In genomic region chr11:3452769-3453168, GRCm38 (mm10) we compare ENCODE assay signal across 8 mouse cellular contexts. TPM values are rescaled to one million over a fixed set of nuclear protein-coding genes. Genes with fewer than 3 reads are reported as not detected.
DNase-seq lines count a peak whose midpoint lies in the region; ATAC-seq and TF ChIP-seq lines count a peak whose summit lies in the region.

No protein-coding gene starts in this region.

- H3K4me3 ChIP-seq in intestine, postnatal 0 days (ENCODE audit: low read depth, low read length): peak overlapping the region; percentile 94
- H3K4me3 ChIP-seq in liver, embryonic 13.5 days (replicated peaks): peak overlapping the region; percentile 88
- H3K4me3 ChIP-seq in neural tube, embryonic 14.5 days (ENCODE audit: low read depth, low read length): peak overlapping the region; percentile 88

- H3K9ac ChIP-seq in intestine, postnatal 0 days (ENCODE audit: low read depth, low read length): peak overlapping the region; percentile 85
- peak overlapping the region; percentile 76 for H3K9ac ChIP-seq in liver, embryonic 13.5 days
- peak overlapping the region; percentile 93 for H3K9ac ChIP-seq in neural tube, embryonic 14.5 days (replicated peaks; ENCODE audit: low read depth, low read length)

- no peaks in the 10 kb centered on the region for H3K27me3 ChIP-seq in intestine, postnatal 0 days (replicated peaks; ENCODE audit: control insufficient read depth, insufficient read depth, low read length)
- no peaks in the 10 kb centered on the region for H3K27me3 ChIP-seq in liver, embryonic 13.5 days
- H3K27me3 ChIP-seq in neural tube, embryonic 14.5 days (ENCODE audit: control insufficient read depth, insufficient read depth, low read length): no peaks in the 10 kb centered on the region

- H3K9me3 ChIP-seq in intestine, postnatal 0 days (ENCODE audit: control insufficient read depth): no peaks in the 10 kb centered on the region
- no peaks in the 10 kb centered on the region for H3K9me3 ChIP-seq in liver, embryonic 13.5 days (replicated peaks)
- H3K9me3 ChIP-seq in neural tube, embryonic 14.5 days (ENCODE audit: control insufficient read depth, low read length): no peaks in the 10 kb centered on the region

- ATAC-seq in erythroblast, adult 5-6 weeks (replicated peaks; ENCODE audit: low FRiP score, poor library complexity, severe bottlenecking): peak; percentile 18; the same call in 1 of the 2 replicates
- ATAC-seq in intestine, postnatal 0 days: peak; percentile 3; the same call in 1 of the 2 replicates
- ATAC-seq in liver, embryonic 13.5 days (ENCODE audit: low read depth): peak; percentile 7
- peak; percentile 64 for ATAC-seq in neural tube, embryonic 14.5 days (ENCODE audit: low read depth)

- H3K4me2 ChIP-seq in intestine, postnatal 0 days (replicated peaks; ENCODE audit: low read depth): peak overlapping the region; percentile 96
- H3K4me2 ChIP-seq in liver, embryonic 13.5 days: peak overlapping the region; percentile 98
- H3K4me2 ChIP-seq in neural tube, embryonic 14.5 days (ENCODE audit: low read depth, low read length): peak overlapping the region; percentile 75

- peak overlapping the region; percentile 97 for H3K27ac ChIP-seq in intestine, postnatal 0 days (ENCODE audit: low read depth, low read length)
- peak overlapping the region; percentile 85 for H3K27ac ChIP-seq in liver, embryonic 13.5 days
- H3K27ac ChIP-seq in neural tube, embryonic 14.5 days (ENCODE audit: low read depth, low read length): peak overlapping the region; percentile 91

- no peak for TF ChIP-seq CTCF in intestine, postnatal 0 days (IDR thresholded peaks at IDR 0.05; ENCODE audit: low read depth)

- peak; percentile 12 for DNase-seq in gastrocnemius, postnatal 14 days
- no peak for DNase-seq in gastrocnemius, postnatal 25 days
- DNase-seq in MN1 (ENCODE audit: low spot score): peak; percentile 57
- peak; percentile 18 for DNase-seq in liver, embryonic 13.5 days
- no peak for DNase-seq in ovary, postnatal 10 days (ENCODE audit: low spot score)

- peaks cover 10% of the 10 kb centered on the region; the same call in 1 of the 2 replicates for H3K36me3 ChIP-seq in intestine, postnatal 0 days (ENCODE audit: control insufficient read depth, insufficient read depth)
- H3K36me3 ChIP-seq in liver, embryonic 13.5 days: peaks cover 9% of the 10 kb centered on the region
- no peaks in the 10 kb centered on the region; the same call in 1 of the 2 replicates for H3K36me3 ChIP-seq in neural tube, embryonic 14.5 days (ENCODE audit: control insufficient read depth, insufficient read depth, low read length)

- intact Hi-C loops in gastrocnemius, postnatal 14 days (cut with DNase I; ENCODE audit: low total_unique reads): no loop called here

- under 1% methylated on average over 9 of the region's 9 CpGs for WGBS in intestine, postnatal 0 days
- WGBS in liver, embryonic 13.5 days (ENCODE audit: insufficient replicate concordance): 2% methylated on average over 9 of the region's 9 CpGs
- WGBS in neural tube, embryonic 14.5 days: 1% methylated on average over 9 of the region's 9 CpGs

- H3K4me1 ChIP-seq in intestine, postnatal 0 days (replicated peaks; ENCODE audit: control insufficient read depth, insufficient read depth, low read length): peaks cover 4% of the 10 kb centered on the region; the same call in 1 of the 2 replicates
- H3K4me1 ChIP-seq in liver, embryonic 13.5 days (replicated peaks): peaks cover 33% of the 10 kb centered on the region
- peaks cover 22% of the 10 kb centered on the region for H3K4me1 ChIP-seq in neural tube, embryonic 14.5 days (ENCODE audit: control insufficient read depth, insufficient read depth, low read length)

RNA-seq across cellular contexts. Expression of gene Rnf185, which starts 0.6 kb away (rescaled TPM):
- total RNA-seq in gastrocnemius, postnatal 14 days (2021): 10 to 100 TPM; 16.5 to 17.2 TPM
- 10 to 100 TPM; 13.1 to 16.9 TPM for total RNA-seq in gastrocnemius, postnatal 25 days (2021)
- 2.7 and 6.3 TPM in 2 replicates for total RNA-seq in erythroblast, adult 5-6 weeks (2015; ENCODE audit: low replicate concordance)
- 3.2 and 3.6 TPM in 2 replicates for total RNA-seq in erythroblast, adult 5-6 weeks (2017; ENCODE audit: low replicate concordance)
- 31.1 and 32.0 TPM in 2 replicates for polyA plus RNA-seq in intestine, postnatal 0 days (2015; fragmentation: Nextera tagmentation; extraction: Ambion mirVana)
- 7.3 and 9.1 TPM in 2 replicates for polyA plus RNA-seq in liver, embryonic 13.5 days (2015; fragmentation: Nextera tagmentation; extraction: Ambion mirVana)
- polyA plus RNA-seq in neural tube, embryonic 14.5 days (2014; fragmentation: Nextera tagmentation; extraction: Ambion mirVana): 45.7 and 47.1 TPM in 2 replicates

RNA-seq across cellular contexts. Expression of gene Pla2g3, which starts 35.3 kb away (rescaled TPM):
- under 1 TPM in 1 of 2 experiments, not detected in 1; 0.09 TPM for total RNA-seq in gastrocnemius, postnatal 14 days (2021)
- not detected for total RNA-seq in gastrocnemius, postnatal 25 days (2021)
- not detected in 2 replicates for total RNA-seq in erythroblast, adult 5-6 weeks (2015; ENCODE audit: low replicate concordance)
- 0.28 TPM in 1 of 2 replicates, not detected in the other for total RNA-seq in erythroblast, adult 5-6 weeks (2017; ENCODE audit: low replicate concordance)
- 0.17 and 0.30 TPM in 2 replicates for polyA plus RNA-seq in intestine, postnatal 0 days (2015; fragmentation: Nextera tagmentation; extraction: Ambion mirVana)
- 0.05 TPM in 2 replicates for polyA plus RNA-seq in liver, embryonic 13.5 days (2015; fragmentation: Nextera tagmentation; extraction: Ambion mirVana)
- polyA plus RNA-seq in neural tube, embryonic 14.5 days (2014; fragmentation: Nextera tagmentation; extraction: Ambion mirVana): 0.97 and 2.2 TPM in 2 replicates

RNA-seq across cellular contexts. Expression of gene Limk2, which starts 43.8 kb away (rescaled TPM):
- total RNA-seq in gastrocnemius, postnatal 14 days (2021): 10 to 100 TPM; 13.2 to 13.6 TPM
- 10 to 100 TPM; 11.4 to 11.8 TPM for total RNA-seq in gastrocnemius, postnatal 25 days (2021)
- 4.2 and 4.4 TPM in 2 replicates for total RNA-seq in erythroblast, adult 5-6 weeks (2015; ENCODE audit: low replicate concordance)
- total RNA-seq in erythroblast, adult 5-6 weeks (2017; ENCODE audit: low replicate concordance): 6.4 and 9.7 TPM in 2 replicates
- 68.4 and 82.1 TPM in 2 replicates for polyA plus RNA-seq in intestine, postnatal 0 days (2015; fragmentation: Nextera tagmentation; extraction: Ambion mirVana)
- polyA plus RNA-seq in liver, embryonic 13.5 days (2015; fragmentation: Nextera tagmentation; extraction: Ambion mirVana): 8.7 TPM in 2 replicates
- polyA plus RNA-seq in neural tube, embryonic 14.5 days (2014; fragmentation: Nextera tagmentation; extraction: Ambion mirVana): 161 and 166 TPM in 2 replicates

RNA-seq across cellular contexts. Expression of gene Inpp5j, which starts 51.9 kb away (rescaled TPM):
- total RNA-seq in gastrocnemius, postnatal 14 days (2021): 1 to 10 TPM; 1.9 to 2.9 TPM
- 1 to 10 TPM; 5.6 TPM for total RNA-seq in gastrocnemius, postnatal 25 days (2021)
- total RNA-seq in erythroblast, adult 5-6 weeks (2015; ENCODE audit: low replicate concordance): 0.38 and 2.5 TPM in 2 replicates
- total RNA-seq in erythroblast, adult 5-6 weeks (2017; ENCODE audit: low replicate concordance): 0.34 and 0.42 TPM in 2 replicates
- 6.8 and 6.9 TPM in 2 replicates for polyA plus RNA-seq in intestine, postnatal 0 days (2015; fragmentation: Nextera tagmentation; extraction: Ambion mirVana)
- polyA plus RNA-seq in liver, embryonic 13.5 days (2015; fragmentation: Nextera tagmentation; extraction: Ambion mirVana): 0.15 and 0.18 TPM in 2 replicates
- polyA plus RNA-seq in neural tube, embryonic 14.5 days (2014; fragmentation: Nextera tagmentation; extraction: Ambion mirVana): 6.0 and 7.2 TPM in 2 replicates

Comparison
In these comparisons a context has a peak if more than half of its experiments do, and no peak if none do; other contexts are left out.
1. DNase-seq: peak in gastrocnemius, postnatal 14 days (single experiment), MN1 (single experiment) and liver, embryonic 13.5 days (single experiment); none in gastrocnemius, postnatal 25 days (single experiment) and ovary, postnatal 10 days (single experiment).
2. ATAC-seq: peak in every context shown above with its lines; median percentile 64 in neural tube, embryonic 14.5 days; 18 in erythroblast, adult 5-6 weeks; 7 in liver, embryonic 13.5 days; 3 in intestine, postnatal 0 days.
3. Peak in every context shown above with its lines, with median percentiles within 50 percentile points of each other: H3K27ac ChIP-seq, H3K4me2 ChIP-seq, H3K4me3 ChIP-seq and H3K9ac ChIP-seq.